In genomic region chr5:128570091-128570490, GRCm38 (mm10) we compare ENCODE assay signal across 24 mouse cellular contexts. TPM values are rescaled to one million over a fixed set of nuclear protein-coding genes. Genes with fewer than 3 reads are reported as not detected.
"Had no signal": no experiment of that assay in that cellular context is flagged by ENCODE, and none has a peak within 500 bp of the region (broad histone marks: within the 10 kb centered on the region; RNA-seq: fewer than 3 reads in every experiment).

No protein-coding gene starts in this region.

- H3K36me3 ChIP-seq: intestine, embryonic 15.5 days; limb, embryonic 13.5 days; liver, embryonic 12.5 days; liver, embryonic 15.5 days; neural tube, embryonic 13.5 days; stomach, embryonic 15.5 days had no signal

- H3K27ac ChIP-seq: intestine, embryonic 15.5 days; left cerebral cortex, adult 2 months; limb, embryonic 13.5 days; liver, embryonic 12.5 days; liver, embryonic 15.5 days; macrophage; neural tube, embryonic 13.5 days; stomach, embryonic 15.5 days had no signal

- H3K27me3 ChIP-seq: intestine, embryonic 15.5 days; limb, embryonic 13.5 days; liver, embryonic 12.5 days; liver, embryonic 15.5 days; neural tube, embryonic 13.5 days; stomach, embryonic 15.5 days had no signal

- H3K9ac ChIP-seq: intestine, embryonic 15.5 days; limb, embryonic 13.5 days; liver, embryonic 12.5 days; liver, embryonic 15.5 days; neural tube, embryonic 13.5 days; stomach, embryonic 15.5 days had no signal

- H3K4me2 ChIP-seq: intestine, embryonic 15.5 days; limb, embryonic 13.5 days; liver, embryonic 12.5 days; liver, embryonic 15.5 days; neural tube, embryonic 13.5 days; stomach, embryonic 15.5 days had no signal

- H3K9me3 ChIP-seq: intestine, embryonic 15.5 days; limb, embryonic 13.5 days; liver, embryonic 12.5 days; liver, embryonic 15.5 days; stomach, embryonic 15.5 days had no signal

- H3K4me3 ChIP-seq: intestine, embryonic 15.5 days; left cerebral cortex, adult 2 months; limb, embryonic 13.5 days; liver, embryonic 12.5 days; liver, embryonic 15.5 days; myocyte; neural tube, embryonic 13.5 days; stomach, embryonic 15.5 days had no signal

- H3K4me1 ChIP-seq: intestine, embryonic 15.5 days; liver, embryonic 12.5 days; liver, embryonic 15.5 days; stomach, embryonic 15.5 days had no signal

- ATAC-seq: intestine, embryonic 15.5 days; liver, embryonic 12.5 days had no signal

- DNase-seq: kidney, adult 11 months; kidney, adult 8-10 months; kidney, postnatal 25 days; layer of hippocampus, postnatal 36 days; liver; lung, adult 18-20 months; midbrain, embryonic 14.5 days; retina, postnatal 1 day; right cerebral cortex, postnatal 25 days; spleen, adult 18-20 months; thymus, adult 2 months; thymus, postnatal 14 days; thymus, postnatal 4 days had no signal

RNA-seq across cellular contexts. Expression of gene Fzd10, which starts 30.6 kb away (rescaled TPM):
- total RNA-seq: monocyte, adult 5-6 weeks; neutrophil, adult 5-6 weeks had no signal
- polyA plus RNA-seq: liver, embryonic 15.5 days; macrophage; myocyte had no signal
